Mouse (Mus musculus): ENCODE measurements around the gene She. TPM values are rescaled to one million over a fixed set of nuclear protein-coding genes. Genes with fewer than 3 reads are reported as not detected.

She gene
- polyA plus RNA-seq, 1 experiment from 2014 or later = 7.5 TPM

GRCm38 (mm10) chr3:89865764-89866163 is 34.6 kb downstream of the She start:
- ATAC-seq (replicated peaks; ENCODE audit: low FRiP score) = no peak
- H3K27ac ChIP-seq = no peak overlapping the region
- no peaks in the 10 kb centered on the region for H3K36me3 ChIP-seq
- H3K4me3 ChIP-seq (replicated peaks) = no peak overlapping the region
- no peaks in the 10 kb centered on the region for H3K27me3 ChIP-seq
- H3K4me1 ChIP-seq = peaks cover 44% of the 10 kb centered on the region
- WGBS = 83% methylated on average over 4 of the region's 4 CpGs
- H3K4me2 ChIP-seq = no peak overlapping the region
- no peaks in the 10 kb centered on the region for H3K9me3 ChIP-seq (replicated peaks)
- no peak overlapping the region for H3K9ac ChIP-seq

GRCm38 (mm10) chr3:89867651-89868050 is 36.5 kb downstream of the She start:
- ATAC-seq (replicated peaks; ENCODE audit: low FRiP score) = no peak
- WGBS = 45% methylated on average over 3 of the region's 4 CpGs
- no peak overlapping the region for H3K4me2 ChIP-seq
- no peaks in the 10 kb centered on the region for H3K36me3 ChIP-seq
- no peaks in the 10 kb centered on the region for H3K27me3 ChIP-seq
- H3K9ac ChIP-seq = no peak overlapping the region
- H3K4me1 ChIP-seq = peaks cover 51% of the 10 kb centered on the region
- no peaks in the 10 kb centered on the region for H3K9me3 ChIP-seq (replicated peaks)
- no peak overlapping the region for H3K4me3 ChIP-seq (replicated peaks)
- H3K27ac ChIP-seq = no peak overlapping the region

- peak overlapping the region; percentile 70 for H3K27ac ChIP-seq
- H3K9ac ChIP-seq = no peak overlapping the region
- no peak overlapping the region for H3K4me3 ChIP-seq (replicated peaks)
- WGBS = 10% methylated on average over 7 of the region's 7 CpGs
- no peaks in the 10 kb centered on the region for H3K36me3 ChIP-seq
- ATAC-seq (replicated peaks; ENCODE audit: low FRiP score) = peak; percentile 52; the same call in 1 of the 2 replicates
- H3K4me1 ChIP-seq = peaks cover 53% of the 10 kb centered on the region
- peak overlapping the region; percentile 30; the same call in 1 of the 2 replicates for H3K4me2 ChIP-seq
- H3K9me3 ChIP-seq (replicated peaks) = 0 out of 2 replicates have a peak, but pooled peaks cover 4% of the 10 kb centered on the region
- no peaks in the 10 kb centered on the region for H3K27me3 ChIP-seq
Measured at GRCm38 (mm10) chr3:89868357-89868756, 37.2 kb downstream of the She start.

- Histone ChIP-seq H3K9ac (no peak overlapping the region), H3K4me2 (no peak overlapping the region), H3K36me3 (no peaks in the 10 kb centered on the region), H3K27me3 (no peaks in the 10 kb centered on the region), H3K4me1 (peaks cover 47% of the 10 kb centered on the region), H3K27ac (peak overlapping the region; percentile 70; the same call in 1 of the 2 replicates), H3K9me3 (replicated peaks) (0 out of 2 replicates have a peak, but pooled peaks cover 4% of the 10 kb centered on the region), H3K4me3 (replicated peaks) (no peak overlapping the region)
- 41% methylated on average over 9 of the region's 9 CpGs for WGBS
- no peak for ATAC-seq (replicated peaks; ENCODE audit: low FRiP score)
Measured at GRCm38 (mm10) chr3:89868956-89869355, 37.8 kb downstream of the She start.

GRCm38 (mm10) chr3:89869556-89869955 is 38.4 kb downstream of the She start:
- Histone ChIP-seq H3K27ac (no peak overlapping the region), H3K36me3 (no peaks in the 10 kb centered on the region), H3K4me1 (peaks cover 46% of the 10 kb centered on the region), H3K9me3 (replicated peaks) (0 out of 2 replicates have a peak, but pooled peaks cover 4% of the 10 kb centered on the region), H3K27me3 (no peaks in the 10 kb centered on the region), H3K9ac (no peak overlapping the region), H3K4me3 (replicated peaks) (no peak overlapping the region), H3K4me2 (no peak overlapping the region)
- ATAC-seq (replicated peaks; ENCODE audit: low FRiP score) = no peak
- 55% methylated on average over 9 of the region's 9 CpGs for WGBS

GRCm38 (mm10) chr3:89870472-89871271 is 39.5 kb downstream of the She start:
- Histone ChIP-seq H3K4me1 (peaks cover 43% of the 10 kb centered on the region), H3K27me3 (no peaks in the 10 kb centered on the region), H3K4me2 (no peak overlapping the region), H3K4me3 (replicated peaks) (no peak overlapping the region), H3K36me3 (no peaks in the 10 kb centered on the region), H3K9ac (no peak overlapping the region), H3K27ac (no peak overlapping the region), H3K9me3 (replicated peaks) (0 out of 2 replicates have a peak, but pooled peaks cover 4% of the 10 kb centered on the region)
- WGBS = 68% methylated on average over 22 of the region's 22 CpGs
- ATAC-seq (replicated peaks; ENCODE audit: low FRiP score) = no peak

- no peak overlapping the region for H3K4me3 ChIP-seq (replicated peaks)
- H3K27me3 ChIP-seq = no peaks in the 10 kb centered on the region
- peaks cover 46% of the 10 kb centered on the region for H3K4me1 ChIP-seq
- WGBS = 74% methylated on average over 8 of the region's 8 CpGs
- no peak overlapping the region for H3K27ac ChIP-seq
- no peaks in the 10 kb centered on the region for H3K36me3 ChIP-seq
- 0 out of 2 replicates have a peak, but pooled peaks cover 4% of the 10 kb centered on the region for H3K9me3 ChIP-seq (replicated peaks)
- H3K9ac ChIP-seq = no peak overlapping the region
- no peak for ATAC-seq (replicated peaks; ENCODE audit: low FRiP score)
- H3K4me2 ChIP-seq = no peak overlapping the region
Measured at GRCm38 (mm10) chr3:89871339-89871914, 40.3 kb downstream of the She start.

GRCm38 (mm10) chr3:89872209-89872608 is 41.0 kb downstream of the She start:
- 0 out of 2 replicates have a peak, but pooled peaks cover 4% of the 10 kb centered on the region for H3K9me3 ChIP-seq (replicated peaks)
- H3K27me3 ChIP-seq = no peaks in the 10 kb centered on the region
- peak overlapping the region; percentile 45; the same call in 1 of the 2 replicates for H3K27ac ChIP-seq
- H3K4me2 ChIP-seq = no peak overlapping the region
- no peak overlapping the region for H3K4me3 ChIP-seq (replicated peaks)
- 80% methylated on average over 7 of the region's 7 CpGs for WGBS
- peaks cover 46% of the 10 kb centered on the region for H3K4me1 ChIP-seq
- no peak overlapping the region for H3K9ac ChIP-seq
- ATAC-seq (replicated peaks; ENCODE audit: low FRiP score) = peak; percentile 50; the same call in 1 of the 2 replicates
- H3K36me3 ChIP-seq = no peaks in the 10 kb centered on the region

- no peak for ATAC-seq (replicated peaks; ENCODE audit: low FRiP score)
- no peaks in the 10 kb centered on the region for H3K36me3 ChIP-seq
- H3K9me3 ChIP-seq (replicated peaks) = 0 out of 2 replicates have a peak, but pooled peaks cover 4% of the 10 kb centered on the region
- H3K4me2 ChIP-seq = no peak overlapping the region
- 60% methylated on average over 6 of the region's 6 CpGs for WGBS
- no peak overlapping the region for H3K4me3 ChIP-seq (replicated peaks)
- no peaks in the 10 kb centered on the region for H3K27me3 ChIP-seq
- H3K27ac ChIP-seq = peak overlapping the region; percentile 45; the same call in 1 of the 2 replicates
- no peak overlapping the region for H3K9ac ChIP-seq
- H3K4me1 ChIP-seq = peaks cover 45% of the 10 kb centered on the region
Measured at GRCm38 (mm10) chr3:89872684-89873083, 41.5 kb downstream of the She start.

- Histone ChIP-seq H3K27me3 (no peaks in the 10 kb centered on the region), H3K36me3 (no peaks in the 10 kb centered on the region), H3K4me1 (peaks cover 34% of the 10 kb centered on the region), H3K4me3 (replicated peaks) (no peak overlapping the region), H3K9ac (no peak overlapping the region), H3K4me2 (no peak overlapping the region), H3K27ac (no peak overlapping the region), H3K9me3 (replicated peaks) (0 out of 2 replicates have a peak, but pooled peaks cover 4% of the 10 kb centered on the region)
- ATAC-seq (replicated peaks; ENCODE audit: low FRiP score) = no peak
- 92% methylated on average over 5 of the region's 5 CpGs for WGBS
Measured at GRCm38 (mm10) chr3:89874076-89874475, 42.9 kb downstream of the She start.

GRCm38 (mm10) chr3:89875021-89875420 is 43.9 kb downstream of the She start:
- 51% methylated on average over 9 of the region's 9 CpGs for WGBS
- Histone ChIP-seq H3K27ac (no peak overlapping the region), H3K27me3 (no peaks in the 10 kb centered on the region), H3K4me1 (peaks cover 27% of the 10 kb centered on the region), H3K4me2 (no peak overlapping the region), H3K36me3 (no peaks in the 10 kb centered on the region), H3K9ac (no peak overlapping the region), H3K9me3 (replicated peaks) (0 out of 2 replicates have a peak, but pooled peaks cover 4% of the 10 kb centered on the region), H3K4me3 (replicated peaks) (no peak overlapping the region)
- ATAC-seq (replicated peaks; ENCODE audit: low FRiP score) = no peak

- Histone ChIP-seq H3K4me1 (peaks cover 20% of the 10 kb centered on the region), H3K4me2 (no peak overlapping the region), H3K27me3 (no peaks in the 10 kb centered on the region), H3K4me3 (replicated peaks) (no peak overlapping the region), H3K36me3 (no peaks in the 10 kb centered on the region), H3K9ac (no peak overlapping the region), H3K27ac (no peak overlapping the region), H3K9me3 (replicated peaks) (0 out of 2 replicates have a peak, but pooled peaks cover 4% of the 10 kb centered on the region)
- no peak for ATAC-seq (replicated peaks; ENCODE audit: low FRiP score)
- WGBS = 87% methylated on average over 8 of the region's 8 CpGs
Measured at GRCm38 (mm10) chr3:89875781-89876180, 44.6 kb downstream of the She start.
